Mouse (Mus musculus) CH12.LX (cell line): ENCODE data around the gene Ngef. TPM values are rescaled to one million over a fixed set of nuclear protein-coding genes. Genes with fewer than 3 reads are reported as not detected.

ENCODE experiments used
- DNase-seq: peaks from one replicate; pipeline ENCODE4 v3.0.0-alpha.2; 2013; ENCODE audit errors: extremely low read depth
- H3K27ac ChIP-seq: 2 replicates; pipeline ENCODE4 v1.5.1; 2012; ENCODE audit warnings: low read depth, mild to moderate bottlenecking, control low read depth, moderate library complexity; ENCODE audit not compliant: insufficient read depth
- H3K27me3 ChIP-seq: replicated peaks from 2 replicates; pipeline ENCODE3; 2012; ENCODE audit warnings: inconsistent platforms
- H3K36me3 ChIP-seq, 2 experiments: replicated peaks in 1 of 2; 2 replicates each; pipeline versions ENCODE3 to v1.6.1; 2012; ENCODE audit warnings: inconsistent platforms in 1 of 2, low read length in 1 of 2, mild to moderate bottlenecking in 1 of 2, mixed read lengths in 1 of 2, moderate library complexity in 1 of 2; ENCODE audit not compliant: control insufficient read depth in 1 of 2, insufficient read depth in 1 of 2
- H3K4me1 ChIP-seq, 2 experiments: 2 replicates each; pipeline ENCODE4 v1.6.1; 2012; ENCODE audit warnings: inconsistent platforms in 1 of 2, moderate library complexity in 1 of 2; ENCODE audit not compliant: insufficient read depth in 2 of 2, control insufficient read depth in 1 of 2
- H3K4me2 ChIP-seq: 2 replicates; pipeline ENCODE4 v1.6.1; 2012; ENCODE audit warnings: low read depth, mild to moderate bottlenecking, control low read depth; ENCODE audit not compliant: poor library complexity, insufficient read depth, severe bottlenecking
- H3K4me3 ChIP-seq, 3 experiments: fragments of 150-350 bp in 1 of 3; sonication (generic) in 1 of 3; replicated peaks in 1 of 3; 2 replicates each; pipeline versions ENCODE3 to v1.5.1; 2011 to 2012; ENCODE audit warnings: low read depth in 2 of 3, low read length in 2 of 3, mild to moderate bottlenecking in 2 of 3, moderate library complexity in 2 of 3, control low read depth in 1 of 3, improper control_type of control experiment in 1 of 3, inconsistent platforms in 1 of 3, mixed read lengths in 1 of 3; ENCODE audit not compliant: poor library complexity in 1 of 3
- H3K79me2 ChIP-seq: replicated peaks from 2 replicates; pipeline ENCODE4 v1.6.1; 2012; ENCODE audit warnings: mild to moderate bottlenecking, moderate library complexity; ENCODE audit not compliant: control insufficient read depth, poor library complexity, insufficient read depth, severe bottlenecking; ENCODE audit errors: extremely low read depth
- H3K9ac ChIP-seq: 2 replicates; pipeline ENCODE4 v1.6.1; 2012; ENCODE audit warnings: low read depth, mild to moderate bottlenecking, control low read depth, moderate library complexity; ENCODE audit not compliant: insufficient read depth
- H3K9me3 ChIP-seq: replicated peaks from 2 replicates; pipeline ENCODE3; 2012; ENCODE audit warnings: low read length, inconsistent platforms, mixed read lengths
- CHD2 ChIP-seq: IDR thresholded peaks from 2 replicates; pipeline ENCODE4 v1.6.1; 2011; ENCODE audit warnings: low read length, improper control_type of control experiment
- CTCF ChIP-seq, 2 experiments: IDR thresholded peaks in 1 of 2; conservative IDR thresholded peaks in 1 of 2; 2 replicates each; pipeline ENCODE4 v1.5.1; 2011 to 2012; ENCODE audit warnings: low read depth in 2 of 2, low read length in 2 of 2, improper control_type of control experiment in 1 of 2, inconsistent platforms in 1 of 2, mild to moderate bottlenecking in 1 of 2, moderate library complexity in 1 of 2
- ETS1 ChIP-seq: conservative IDR thresholded peaks from 2 replicates; pipeline ENCODE4 v1.6.1; 2012; ENCODE audit warnings: low read depth, mild to moderate bottlenecking, inconsistent platforms, low read length, improper control_type of control experiment, moderate library complexity
- JUN ChIP-seq: IDR thresholded peaks from 2 replicates; pipeline ENCODE4 v1.6.1; 2011; ENCODE audit warnings: low read depth, mild to moderate bottlenecking, low read length, improper control_type of control experiment, moderate library complexity; ENCODE audit not compliant: insufficient read depth
- KAT2A ChIP-seq: IDR thresholded peaks from 2 replicates; pipeline ENCODE4 v1.6.1; 2012; ENCODE audit warnings: low read length, improper control_type of control experiment, inconsistent platforms; ENCODE audit not compliant: insufficient replicate concordance
- MAX ChIP-seq: IDR thresholded peaks from 2 replicates; pipeline ENCODE4 v1.6.1; 2011; ENCODE audit warnings: low read length, improper control_type of control experiment
- MXI1 ChIP-seq: IDR thresholded peaks from 2 replicates; pipeline ENCODE4 v1.6.1; 2011; ENCODE audit warnings: mild to moderate bottlenecking, low read depth, low read length, improper control_type of control experiment
- MYC ChIP-seq: IDR thresholded peaks from 2 replicates; pipeline ENCODE4 v1.6.1; 2011; ENCODE audit warnings: low read depth, mild to moderate bottlenecking, improper control_type of control experiment, low read length
- NRF1 ChIP-seq: IDR thresholded peaks from 2 replicates; pipeline ENCODE4 v1.6.1; 2014; ENCODE audit warnings: low read depth, mild to moderate bottlenecking, inconsistent platforms, low read length, improper control_type of control experiment, moderate library complexity
- PAX5 ChIP-seq: IDR thresholded peaks from 2 replicates; pipeline ENCODE4 v1.6.1; 2012; ENCODE audit warnings: low read length, inconsistent platforms, mixed read lengths
- POLR2AphosphoS2 ChIP-seq: IDR thresholded peaks from 2 replicates; pipeline ENCODE4 v1.6.1; 2011; ENCODE audit warnings: low read depth, low read length, improper control_type of control experiment
- UBTF ChIP-seq: IDR thresholded peaks from 2 replicates; pipeline ENCODE4 v1.6.1; 2012; ENCODE audit warnings: low read depth, mild to moderate bottlenecking, inconsistent platforms, low read length, improper control_type of control experiment, moderate library complexity
- ZKSCAN1 ChIP-seq: IDR thresholded peaks from 2 replicates; pipeline ENCODE4 v1.6.1; 2012; ENCODE audit warnings: low read depth, inconsistent platforms, low read length, improper control_type of control experiment, borderline replicate concordance
- ZMIZ1 ChIP-seq: IDR thresholded peaks from 2 replicates; pipeline ENCODE4 v1.6.1; 2012; ENCODE audit warnings: low read depth, mild to moderate bottlenecking, inconsistent platforms, low read length, improper control_type of control experiment
- ZNF384 ChIP-seq: IDR thresholded peaks from 2 replicates; pipeline ENCODE4 v1.6.1; 2012; ENCODE audit warnings: low read depth, low read length, improper control_type of control experiment, inconsistent platforms
- dilution Hi-C: fragments of 300-500 bp; cut with MboI; formaldehyde crosslinking; loops from 2 replicates; pipeline ENCODE4 v1.14.3; 2020; ENCODE audit warnings: low sequenced_read_pairs; ENCODE audit not compliant: extremely low pct_unique_long_range_greater_than_20kb, extremely low pct_ligation_motif_present
- in situ Hi-C: fragments of 300-500 bp; cut with MboI; formaldehyde crosslinking; loops from 3 replicates; pipeline ENCODE4 v1.14.3; 2019; ENCODE audit warnings: low sequenced_read_pairs, low pct_ligation_motif_present, low pct_unique_long_range_greater_than_20kb, mixed read lengths
- polyA plus RNA-seq: library from polyadenylated mRNA; unstranded; fragments of >175 nt; gene quantifications from 2 replicates; pipeline ENCODE4 v1.2.1, GENCODE M21; 2012; ENCODE audit warnings: low read depth; ENCODE audit not compliant: insufficient read length
- total RNA-seq, 2 experiments: library from RNA; depleted of rRNA; stranded (reverse); fragments of 300-350 nt in 1 of 2; fragments of >200 nt in 1 of 2; gene quantifications; 2 replicates each; pipeline ENCODE4 v1.2.3; 2012 to 2014

The Ngef gene
- total and polyA plus RNA-seq, 3 experiments, result not detected

GRCm38 (mm10) chr1:87482546-87482945 is 91.1 kb downstream of the Ngef start:
- H3K4me1 ChIP-seq, result peaks cover 0 to 21% of the 10 kb centered on the region in 2 experiments; a peak in 2 of 4 replicates

GRCm38 (mm10) chr1:87475076-87475895 is 98.4 kb downstream of the Ngef start:
- Histone ChIP-seq H3K9ac (no peak overlapping the region), H3K4me2 (no peak overlapping the region)

More at GRCm38 (mm10) chr1:87482546-87482945, 91.1 kb downstream of the Ngef start:
- no peaks in the 10 kb centered on the region for H3K9me3 ChIP-seq
- DNase-seq, result no peak
- no peak overlapping the region for H3K4me2 ChIP-seq
- H3K4me3 ChIP-seq, result no peak overlapping the region
- TF ChIP-seq UBTF, result no peak
- no peak for TF ChIP-seq ZNF384
- no peak for TF ChIP-seq ZKSCAN1
- no peak for TF ChIP-seq CHD2
- TF ChIP-seq MYC, result no peak
- dilution Hi-C loops (no loop called here), in situ Hi-C loops (no loop called here)
- no peak overlapping the region for H3K27ac ChIP-seq
- peaks cover 6% of the 10 kb centered on the region for H3K27me3 ChIP-seq
- H3K36me3 ChIP-seq, result no peaks in the 10 kb centered on the region
- H3K9ac ChIP-seq, result no peak overlapping the region
- no peaks in the 10 kb centered on the region for H3K79me2 ChIP-seq

GRCm38 (mm10) chr1:87472576-87472975 is 101.1 kb downstream of the Ngef start:
- TF ChIP-seq ETS1 (no peak), CTCF (conservative IDR thresholded peaks at IDR 0.05 in 1 of 2, IDR thresholded peaks at IDR 0.05 in 1 of 2; ENCODE audit: low read depth in 2 of 2, low read length in 2 of 2) (no peak), JUN (no peak), UBTF (no peak), KAT2A (no peak), MYC (no peak), MAX (no peak), MXI1 (no peak), PAX5 (no peak), ZMIZ1 (no peak), CHD2 (no peak)
- in situ Hi-C loops, result no loop called here
- dilution Hi-C loops, result no loop called here
- Histone ChIP-seq H3K9me3 (no peaks in the 10 kb centered on the region), H3K79me2 (no peaks in the 10 kb centered on the region), H3K36me3 (no peaks in the 10 kb centered on the region), H3K4me3 (no peak overlapping the region), H3K4me2 (no peak overlapping the region), H3K4me1 (no peaks in the 10 kb centered on the region), H3K27me3 (peaks cover 26% of the 10 kb centered on the region), H3K27ac (no peak overlapping the region), H3K9ac (no peak overlapping the region)
- no peak for DNase-seq

More at GRCm38 (mm10) chr1:87475076-87475895, 98.4 kb downstream of the Ngef start:
- dilution Hi-C loops, result no loop called here
- no peak for DNase-seq
- in situ Hi-C loops, result no loop called here
- Histone ChIP-seq H3K9me3 (no peaks in the 10 kb centered on the region), H3K79me2 (no peaks in the 10 kb centered on the region), H3K27ac (no peak overlapping the region), H3K36me3 (no peaks in the 10 kb centered on the region), H3K4me1 (peaks cover 0 to 1% of the 10 kb centered on the region in 2 experiments; a peak in 1 of 4 replicates), H3K27me3 (peaks cover 31% of the 10 kb centered on the region), H3K4me3 (no peak overlapping the region)
- no peak for TF ChIP-seq KAT2A
- TF ChIP-seq NRF1, result no peak
- no peak for TF ChIP-seq POLR2AphosphoS2
